Mouse (Mus musculus) forebrain, embryonic 11.5 days (tissue): Measurements from ENCODE around the gene Tnfrsf14. TPM values are rescaled to one million over a fixed set of nuclear protein-coding genes. Genes with fewer than 3 reads are reported as not detected.

Experiments used
- ATAC-seq: fragments of 200-750 bp; cut with Nextera tagmentation; replicated peaks from 2 replicates; pipeline ENCODE4 v1.8.0; 2017; ENCODE audit warnings: moderate TSS enrichment; ENCODE audit not compliant: low FRiP score
- DNase-seq: peaks from one replicate; pipeline ENCODE4 v3.0.0-alpha.2; 2017; ENCODE audit warnings: low spot score
- H3K27ac ChIP-seq: fragments of 300-500 bp; sonication (generic); 2 replicates; pipeline ENCODE4 v1.5.1; 2014; ENCODE audit warnings: low read depth, low read length
- H3K27me3 ChIP-seq: fragments of 300-500 bp; sonication (generic); 2 replicates; pipeline ENCODE4 v1.6.1; 2014; ENCODE audit warnings: mild to moderate bottlenecking, low read length, mixed read lengths; ENCODE audit not compliant: control insufficient read depth, insufficient read depth
- H3K36me3 ChIP-seq: fragments of 300-500 bp; sonication (generic); 2 replicates; pipeline ENCODE4 v1.6.1; 2014; ENCODE audit warnings: mild to moderate bottlenecking, low read length, moderate library complexity, mixed read lengths; ENCODE audit not compliant: control insufficient read depth, insufficient read depth
- H3K4me1 ChIP-seq: fragments of 300-500 bp; sonication (generic); replicated peaks from 2 replicates; pipeline ENCODE4 v1.6.1; 2014; ENCODE audit warnings: low read length, mixed read lengths; ENCODE audit not compliant: control insufficient read depth, insufficient read depth
- H3K4me2 ChIP-seq: fragments of 300-500 bp; sonication (generic); 2 replicates; pipeline ENCODE4 v1.6.1; 2014; ENCODE audit warnings: low read depth, mild to moderate bottlenecking, low read length, moderate library complexity, mixed read lengths; ENCODE audit not compliant: severe bottlenecking
- H3K4me3 ChIP-seq: fragments of 300-500 bp; sonication (generic); 2 replicates; pipeline ENCODE4 v1.5.1; 2014; ENCODE audit warnings: low read depth, low read length
- H3K9ac ChIP-seq: fragments of 300-500 bp; sonication (generic); 2 replicates; pipeline ENCODE4 v1.6.1; 2014; ENCODE audit warnings: low read length
- H3K9me3 ChIP-seq: fragments of 300-500 bp; sonication (generic); 2 replicates; pipeline ENCODE4 v1.6.1; 2016; ENCODE audit warnings: low read length, mixed read lengths; ENCODE audit not compliant: control insufficient read depth
- WGBS: fragments of 180-500 bp; shearing (Covaris S2); extraction: QIAGEN DNeasy Blood & Tissue Kit; methylation state at CpG from one replicate; pipeline ENCODE4 v1.1.7; 2014; 5-methylcytosine and 5-hydroxymethylcytosine counted together
- polyA plus RNA-seq: library from polyadenylated mRNA; unstranded; fragments of >200 nt; fragmentation: Nextera tagmentation; extraction: Ambion mirVana; gene quantifications from 2 replicates; pipeline ENCODE4 v1.2.1, GENCODE M21; 2014

Tnfrsf14 gene
- polyA plus RNA-seq, 1 experiment from 2014 or later, result 1.4 TPM

- DNase-seq (peak; percentile 81), ATAC-seq (peak; percentile 61; the same call in 1 of the 2 replicates)
- Histone ChIP-seq H3K9ac (no peak overlapping the region), H3K4me1 (peaks cover 11% of the 10 kb centered on the region), H3K4me3 (no peak overlapping the region), H3K9me3 (no peaks in the 10 kb centered on the region), H3K4me2 (no peak overlapping the region), H3K27me3 (no peaks in the 10 kb centered on the region), H3K27ac (no peak overlapping the region), H3K36me3 (no peaks in the 10 kb centered on the region)
- 49% methylated on average over 17 of the region's 17 CpGs for WGBS
Observed at GRCm38 (mm10) chr4:154907833-154908232, 20.5 kb downstream of the Tnfrsf14 start.

GRCm38 (mm10) chr4:154904185-154905071 lies 23.9 kb downstream of the Tnfrsf14 start:
- H3K4me3 ChIP-seq, result peak overlapping the region; percentile 29
- H3K27ac ChIP-seq, result no peak overlapping the region
- DNase-seq (peak; percentile 82), ATAC-seq (peak; percentile 93)
- H3K9me3 ChIP-seq, result no peaks in the 10 kb centered on the region
- no peaks in the 10 kb centered on the region for H3K27me3 ChIP-seq
- peaks cover 6% of the 10 kb centered on the region; the same call in 1 of the 2 replicates for H3K4me1 ChIP-seq
- peak overlapping the region; percentile 49 for H3K9ac ChIP-seq
- 3% methylated on average over 16 of the region's 16 CpGs for WGBS
- peak overlapping the region; percentile 51 for H3K4me2 ChIP-seq
- no peaks in the 10 kb centered on the region for H3K36me3 ChIP-seq

GRCm38 (mm10) chr4:154902371-154902770 lies 26.0 kb downstream of the Tnfrsf14 start:
- no peak overlapping the region for H3K9ac ChIP-seq
- no peak for DNase-seq
- WGBS, result 89% methylated on average over 2 of the region's 2 CpGs
- no peak for ATAC-seq
- no peak overlapping the region for H3K27ac ChIP-seq
- H3K4me2 ChIP-seq, result no peak overlapping the region
- H3K27me3 ChIP-seq, result no peaks in the 10 kb centered on the region
- peaks cover 6% of the 10 kb centered on the region; the same call in 1 of the 2 replicates for H3K4me1 ChIP-seq
- no peaks in the 10 kb centered on the region for H3K9me3 ChIP-seq
- H3K4me3 ChIP-seq, result no peak overlapping the region
- H3K36me3 ChIP-seq, result no peaks in the 10 kb centered on the region

- Histone ChIP-seq H3K4me2 (peak within 1 kb of the TSS; percentile 78), H3K4me1 (0 out of 2 replicates have a peak, but pooled peaks cover 2% of the 10 kb centered on the region), H3K27me3 (no peaks in the 10 kb centered on the region), H3K27ac (no peak within 1 kb of the TSS), H3K4me3 (peak within 1 kb of the TSS; percentile 48), H3K9me3 (no peaks in the 10 kb centered on the region), H3K36me3 (no peaks in the 10 kb centered on the region), H3K9ac (peak within 1 kb of the TSS; percentile 51)
- 5% methylated on average over 43 of the region's 43 CpGs for WGBS
- DNase-seq (peak; percentile 93), ATAC-seq (peak; percentile 97)
Observed at GRCm38 (mm10) chr4:154898506-154899446, 29.6 kb downstream of the Tnfrsf14 start, which contains the start of gene Fam213b. Gene Fam213b, minus strand, starts transcription at chr4:154899135.

- 73% methylated on average over 6 of the region's 6 CpGs for WGBS
- peak overlapping the region; percentile 51 for H3K9ac ChIP-seq
Observed at GRCm38 (mm10) chr4:154897676-154898465, 30.5 kb downstream of the Tnfrsf14 start.

GRCm38 (mm10) chr4:154895549-154895948 lies 32.8 kb downstream of the Tnfrsf14 start:
- no peaks in the 10 kb centered on the region for H3K9me3 ChIP-seq
- WGBS, result 82% methylated on average over 5 of the region's 5 CpGs
- H3K27ac ChIP-seq, result no peak overlapping the region
- 0 out of 2 replicates have a peak, but pooled peaks cover 2% of the 10 kb centered on the region for H3K4me1 ChIP-seq
- H3K9ac ChIP-seq, result no peak overlapping the region
- no peak overlapping the region for H3K4me2 ChIP-seq
- H3K4me3 ChIP-seq, result no peak overlapping the region
- no peaks in the 10 kb centered on the region for H3K36me3 ChIP-seq
- DNase-seq (peak; percentile 36), ATAC-seq (no peak)
- H3K27me3 ChIP-seq, result no peaks in the 10 kb centered on the region

More at GRCm38 (mm10) chr4:154897676-154898465, 30.5 kb downstream of the Tnfrsf14 start:
- peak overlapping the region; percentile 78 for H3K4me2 ChIP-seq
- H3K4me3 ChIP-seq, result peak overlapping the region; percentile 48
- no peaks in the 10 kb centered on the region for H3K27me3 ChIP-seq
- no peaks in the 10 kb centered on the region for H3K9me3 ChIP-seq
- no peaks in the 10 kb centered on the region for H3K36me3 ChIP-seq
- no peak for ATAC-seq
- no peak overlapping the region for H3K27ac ChIP-seq
- peak; percentile 21 for DNase-seq
- 0 out of 2 replicates have a peak, but pooled peaks cover 2% of the 10 kb centered on the region for H3K4me1 ChIP-seq

GRCm38 (mm10) chr4:154890887-154891286 lies 37.5 kb downstream of the Tnfrsf14 start:
- no peak overlapping the region for H3K27ac ChIP-seq
- DNase-seq (no peak), ATAC-seq (no peak)
- H3K9me3 ChIP-seq, result no peaks in the 10 kb centered on the region
- H3K36me3 ChIP-seq, result no peaks in the 10 kb centered on the region
- WGBS, result 94% methylated on average over 14 of the region's 14 CpGs
- no peaks in the 10 kb centered on the region for H3K4me1 ChIP-seq
- H3K4me2 ChIP-seq, result no peak overlapping the region
- H3K4me3 ChIP-seq, result no peak overlapping the region
- H3K9ac ChIP-seq, result no peak overlapping the region
- H3K27me3 ChIP-seq, result no peaks in the 10 kb centered on the region
